Mouse (Mus musculus) activated CD4-positive, CD25-positive, alpha-beta regulatory T cell, adult 9 weeks (primary cell): Measurements from ENCODE around the gene Wnt2b. TPM values are rescaled to one million over a fixed set of nuclear protein-coding genes. Genes with fewer than 3 reads are reported as not detected.

Experiments
- polyA plus RNA-seq: library from polyadenylated mRNA; unstranded; fragments of 100-300 nt; shearing (Covaris generic); gene quantifications from one replicate; pipeline ENCODE4 v1.2.1, GENCODE M21; 2017

Gene Wnt2b
- polyA plus RNA-seq, result 0.22 TPM

DNA sequence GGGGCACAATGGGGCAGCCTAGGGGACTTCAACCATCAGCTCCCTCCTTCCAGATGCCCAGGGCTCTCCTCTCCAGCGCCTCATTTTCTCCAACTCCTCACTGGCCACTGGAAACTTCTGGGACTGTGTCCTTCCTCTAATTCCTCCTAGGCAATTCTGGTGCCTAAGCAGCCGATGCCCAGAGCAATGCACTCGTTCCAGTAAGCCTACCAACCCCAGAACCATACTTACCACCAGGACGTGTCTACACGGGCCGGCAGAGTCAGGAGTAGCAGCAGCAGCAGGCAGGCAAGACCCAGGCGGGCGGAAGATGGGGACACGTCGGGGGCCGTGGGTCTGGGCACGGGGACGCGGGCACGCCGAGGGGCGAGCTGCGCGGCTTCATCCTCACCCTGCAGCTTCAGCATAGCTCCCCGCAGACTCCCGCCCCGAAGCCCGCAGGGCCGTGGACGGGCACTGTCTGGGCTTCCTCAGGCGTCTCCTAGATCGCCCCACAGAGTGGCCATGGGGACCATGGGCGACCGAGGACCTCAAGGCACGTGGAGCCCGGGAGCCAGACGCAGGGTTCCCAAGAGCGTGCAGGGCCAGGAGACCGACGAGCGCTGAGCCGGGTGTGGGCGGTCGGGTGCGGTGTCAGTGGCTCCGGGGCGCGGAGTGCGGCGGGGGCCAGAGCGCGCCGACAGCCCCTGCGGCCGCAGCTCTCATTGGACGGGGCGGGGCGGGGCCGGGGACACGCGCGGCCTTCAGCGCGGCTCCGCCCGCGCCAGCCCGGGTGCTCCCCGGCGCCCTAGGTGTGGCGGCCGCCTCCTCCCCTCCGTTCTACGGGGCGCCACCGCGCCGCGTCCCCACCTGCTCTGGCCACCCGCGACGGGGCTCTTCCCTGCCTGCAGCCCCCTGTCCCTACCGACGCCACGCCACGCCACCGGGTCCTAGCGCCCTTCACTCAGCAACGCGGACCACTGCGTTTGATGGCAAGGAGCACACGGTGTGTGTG, at the start of gene Wnt2b:
TSS of gene Wnt2b (minus strand) at position 856 of the 994 bp plus-strand sequence.

Other genes starting within 250 kb of the Wnt2b start
- gene Ppm1j, start 180.9 kb downstream of the Wnt2b start, polyA plus RNA-seq, result 62.9 TPM
- 1.2 TPM for gene Fam19a3, start 180.1 kb downstream of the Wnt2b start, polyA plus RNA-seq
- 13.8 TPM for gene Rhoc, start 173.5 kb downstream of the Wnt2b start, polyA plus RNA-seq
- gene Mov10, start 143.4 kb downstream of the Wnt2b start, polyA plus RNA-seq, result 55.2 TPM
- 47.8 TPM for gene St7l, start 97.9 kb downstream of the Wnt2b start, polyA plus RNA-seq
- 569 TPM for gene Capza1, start 97.4 kb downstream of the Wnt2b start, polyA plus RNA-seq
- 0.57 TPM for gene Cttnbp2nl, start 91.2 kb upstream of the Wnt2b start, polyA plus RNA-seq
- not detected for gene 4930564D02Rik, start 104.9 kb upstream of the Wnt2b start, polyA plus RNA-seq